Mouse (Mus musculus) stomach, postnatal 0 days (tissue): ENCODE data around the gene Sash1.

Source experiments
- CTCF ChIP-seq: IDR thresholded peaks from 2 replicates; pipeline ENCODE4 v1.5.1; 2016; ENCODE audit warnings: antibody characterized with exemption, low read depth, mild to moderate bottlenecking, moderate library complexity
- EP300 ChIP-seq: optimal IDR thresholded peaks from 2 replicates; pipeline ENCODE3; 2016; ENCODE audit warnings: antibody characterized with exemption

DNA sequence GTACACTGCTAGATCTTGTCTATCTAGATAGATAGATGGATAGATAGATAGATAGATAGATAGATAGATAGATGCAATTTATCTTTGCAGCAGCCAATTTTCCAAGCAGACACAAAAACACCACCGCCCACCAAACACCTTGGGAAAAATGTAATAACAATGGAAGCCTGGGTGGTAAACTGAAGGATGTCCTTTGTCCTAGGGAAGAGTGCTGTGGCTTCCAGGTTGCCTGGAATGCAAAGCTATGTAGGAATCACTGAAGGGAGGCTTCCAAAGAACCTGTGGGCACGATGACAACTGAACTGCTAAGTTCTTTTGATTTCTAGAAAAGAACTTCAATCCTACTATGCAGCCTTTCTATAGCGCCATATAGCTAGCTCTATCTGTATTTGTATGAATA is 13.1 kb downstream of the Sash1 start:
- TF ChIP-seq EP300: no peak
- no peak for TF ChIP-seq CTCF
